Mouse (Mus musculus): ENCODE data around the gene Ccdc191.

GRCm38 (mm10) chr16:43922024-43922423 lies 32.4 kb downstream of the Ccdc191 start:
- TF ChIP-seq CTCF (IDR thresholded peaks at IDR 0.05; ENCODE audit: control insufficient read depth, insufficient read depth, insufficient read length) (no peak), USF1 (IDR thresholded peaks at IDR 0.05; ENCODE audit: low read depth) (no peak), MYOG (IDR thresholded peaks at IDR 0.05; ENCODE audit: control insufficient read depth, extremely low read depth, insufficient read length) (no peak), MAX (IDR thresholded peaks at IDR 0.05) (no peak), MYOD1 (IDR thresholded peaks at IDR 0.05; ENCODE audit: control insufficient read depth, insufficient read length, low read depth) (no peak), CEBPB (IDR thresholded peaks at IDR 0.05; ENCODE audit: low read depth) (no peak)

All from C2C12 (cell line).